Mouse (Mus musculus) gastrocnemius, postnatal 4 days (tissue): ENCODE measurements around the gene Hsd11b2. TPM values are rescaled to one million over a fixed set of nuclear protein-coding genes. Genes with fewer than 3 reads are reported as not detected.

Experiments used
- DNase-seq, 2 experiments: peaks; one replicate each; pipeline ENCODE4 v3.0.0; 2021 to 2022; ENCODE audit warnings: low spot score in 2 of 2, mixed read lengths in 2 of 2
- total RNA-seq, 2 experiments: library from RNA; stranded (reverse); gene quantifications; 2 replicates each; pipeline ENCODE4 v1.2.3; 2021

Hsd11b2 gene
- total RNA-seq, 2 experiments from 2014 or later: 13.3 to 14.8 TPM

DNA sequence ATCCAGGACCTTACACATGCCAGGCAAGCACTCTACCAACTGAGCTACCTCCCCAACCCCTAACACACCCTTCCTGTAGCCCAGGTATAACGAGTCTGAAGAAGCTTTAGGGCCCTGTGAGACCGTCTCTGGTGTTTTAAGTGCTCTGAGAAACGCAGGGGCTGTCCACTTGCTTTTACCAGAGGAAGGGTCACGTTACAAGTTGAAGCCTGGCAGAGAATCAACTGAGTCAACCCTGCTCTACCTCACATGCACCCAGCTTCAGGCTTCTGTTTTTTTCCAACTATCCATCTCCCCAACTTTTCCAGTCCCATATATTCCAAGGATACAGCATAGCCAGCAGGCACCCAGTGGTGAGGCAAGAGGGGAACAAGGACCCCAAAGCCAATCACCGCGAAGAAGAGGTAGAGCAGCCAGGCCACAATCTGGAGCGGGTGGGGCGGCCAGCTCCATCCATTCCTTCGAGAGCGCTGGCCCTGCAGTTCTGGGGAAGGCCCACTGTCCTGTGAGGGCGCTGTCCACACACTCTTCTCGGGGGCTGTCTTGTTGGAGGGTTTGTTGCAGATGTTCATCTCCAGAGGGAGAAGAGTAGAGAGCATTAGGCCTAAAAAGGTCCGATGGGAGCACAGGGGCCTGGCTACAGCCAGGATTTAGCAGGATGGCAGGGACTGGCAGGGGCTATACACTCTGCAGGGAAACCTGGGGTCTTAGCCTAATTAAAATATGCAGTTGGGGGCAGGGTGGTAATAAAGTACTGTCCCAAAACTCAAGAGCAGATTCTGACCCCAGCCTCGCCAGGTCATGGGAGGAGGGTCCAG is 35.1 kb upstream of the Hsd11b2 start:
- DNase-seq: peak in 1 of 2 experiments; percentile 83

DNA sequence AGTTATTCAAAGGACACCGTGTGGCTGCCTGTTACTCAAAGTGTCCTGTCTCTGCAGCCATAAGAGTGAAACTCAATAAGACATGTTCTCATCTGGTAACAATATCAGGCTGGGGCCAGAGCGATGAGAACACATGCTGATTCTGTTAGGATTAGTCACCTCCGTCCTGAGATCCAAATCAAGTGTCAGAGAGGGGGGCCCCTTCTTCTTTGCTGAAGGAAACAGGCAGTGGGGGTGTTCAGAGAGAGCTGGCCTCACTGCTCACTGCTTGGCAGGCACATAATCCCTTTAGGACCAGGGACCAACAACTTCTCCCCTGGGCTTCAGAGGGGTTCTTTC is 34.6 kb upstream of the Hsd11b2 start:
- DNase-seq: peak in 1 of 2 experiments; percentile 53

DNA sequence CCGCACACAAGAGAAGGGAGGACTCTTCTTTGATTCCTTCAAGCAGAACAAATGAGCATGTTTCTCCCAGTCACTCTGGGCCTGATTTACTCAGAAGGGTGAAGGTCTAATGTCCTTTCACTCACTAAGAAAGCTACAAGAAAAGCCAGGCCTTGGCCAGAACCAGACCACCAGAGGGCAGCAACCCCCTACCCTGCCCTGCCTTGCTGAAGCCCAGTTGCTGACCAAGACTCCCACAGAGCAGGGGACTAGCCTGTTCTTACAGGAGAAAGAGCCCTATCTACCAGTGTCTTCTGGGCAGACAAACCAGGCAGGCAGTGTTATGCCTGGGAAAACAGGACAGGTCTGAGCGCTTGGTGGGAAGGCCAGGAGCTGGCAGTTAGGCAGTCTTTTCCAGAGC is 34.2 kb upstream of the Hsd11b2 start:
- peak; percentile 65 to 81 for DNase-seq

DNA sequence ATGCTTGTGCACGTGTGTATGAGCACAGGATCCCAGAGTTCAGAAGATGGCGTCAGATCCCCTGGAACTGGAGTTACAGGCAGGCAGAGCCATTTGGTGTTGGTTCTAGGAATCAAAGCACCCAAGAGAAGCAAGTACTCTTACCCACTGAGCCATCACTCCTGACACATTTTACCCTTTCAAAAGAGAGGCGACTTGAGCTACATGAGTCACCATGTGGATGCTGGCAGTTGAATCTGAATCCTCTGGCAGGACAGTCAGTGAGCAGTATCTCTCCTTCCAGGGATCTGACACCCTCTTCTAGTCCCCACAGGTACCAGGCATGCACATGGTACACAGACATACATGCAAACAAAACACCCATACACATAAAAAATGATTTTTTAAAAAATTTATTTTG is 30.5 kb upstream of the Hsd11b2 start:
- DNase-seq: no peak

DNA sequence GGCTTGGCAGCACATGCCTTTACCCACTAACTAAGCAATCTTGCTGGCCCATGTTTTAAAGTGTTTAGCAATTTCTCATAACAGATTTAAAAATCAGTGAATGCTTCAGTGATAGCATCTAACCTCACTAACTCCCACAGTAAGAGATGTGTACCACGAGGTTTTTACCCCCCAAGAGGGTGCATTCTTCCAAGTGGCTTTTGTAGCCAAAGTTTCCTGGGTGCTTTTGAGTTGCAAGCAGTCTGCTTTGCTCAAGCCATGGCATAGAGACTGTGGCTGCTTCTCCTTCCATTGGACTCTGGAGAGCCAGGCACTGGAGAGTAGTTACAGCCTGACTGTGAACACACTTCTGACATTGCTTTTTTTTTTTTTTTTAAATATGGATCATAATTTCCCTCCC is 29.3 kb upstream of the Hsd11b2 start:
- DNase-seq: no peak

DNA sequence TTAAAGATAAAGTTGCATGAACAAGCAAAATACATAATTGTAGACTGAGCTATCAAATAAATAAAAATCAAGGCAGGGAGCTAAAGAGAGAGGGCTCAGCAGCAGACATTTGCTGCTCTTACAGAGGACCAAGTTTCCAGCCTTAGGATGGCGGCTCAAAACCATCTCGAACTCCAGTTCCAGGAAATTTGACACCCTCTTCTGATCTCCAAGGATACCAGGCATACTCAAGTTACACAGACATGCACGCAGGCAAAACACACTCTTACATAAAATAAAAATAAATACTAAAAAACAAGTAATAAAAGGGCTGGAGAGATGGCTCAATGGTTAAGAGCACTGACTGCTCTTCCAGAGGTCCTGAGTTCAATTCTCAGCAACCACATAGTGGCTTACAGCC is 25.1 kb upstream of the Hsd11b2 start:
- no peak for DNase-seq

DNA sequence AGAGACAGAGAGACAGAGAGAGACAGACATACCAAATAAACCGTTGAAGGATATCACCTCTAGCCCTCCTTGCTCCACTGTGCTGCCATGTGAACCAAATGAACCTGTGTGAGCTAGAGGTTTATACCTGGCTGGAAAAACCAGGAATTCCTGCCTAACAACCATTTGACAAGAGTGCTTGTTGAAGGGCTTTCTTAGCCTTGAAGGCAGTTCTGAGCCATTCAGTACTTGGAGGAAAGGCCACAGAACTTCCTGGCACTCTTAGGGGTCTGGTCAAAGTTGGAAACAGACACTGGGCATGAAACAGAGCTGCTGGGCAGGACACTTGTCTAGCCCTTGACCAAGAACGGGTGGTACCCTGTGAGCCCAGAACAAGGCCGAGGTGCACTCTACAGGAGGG is 24.0 kb upstream of the Hsd11b2 start:
- DNase-seq: no peak

DNA sequence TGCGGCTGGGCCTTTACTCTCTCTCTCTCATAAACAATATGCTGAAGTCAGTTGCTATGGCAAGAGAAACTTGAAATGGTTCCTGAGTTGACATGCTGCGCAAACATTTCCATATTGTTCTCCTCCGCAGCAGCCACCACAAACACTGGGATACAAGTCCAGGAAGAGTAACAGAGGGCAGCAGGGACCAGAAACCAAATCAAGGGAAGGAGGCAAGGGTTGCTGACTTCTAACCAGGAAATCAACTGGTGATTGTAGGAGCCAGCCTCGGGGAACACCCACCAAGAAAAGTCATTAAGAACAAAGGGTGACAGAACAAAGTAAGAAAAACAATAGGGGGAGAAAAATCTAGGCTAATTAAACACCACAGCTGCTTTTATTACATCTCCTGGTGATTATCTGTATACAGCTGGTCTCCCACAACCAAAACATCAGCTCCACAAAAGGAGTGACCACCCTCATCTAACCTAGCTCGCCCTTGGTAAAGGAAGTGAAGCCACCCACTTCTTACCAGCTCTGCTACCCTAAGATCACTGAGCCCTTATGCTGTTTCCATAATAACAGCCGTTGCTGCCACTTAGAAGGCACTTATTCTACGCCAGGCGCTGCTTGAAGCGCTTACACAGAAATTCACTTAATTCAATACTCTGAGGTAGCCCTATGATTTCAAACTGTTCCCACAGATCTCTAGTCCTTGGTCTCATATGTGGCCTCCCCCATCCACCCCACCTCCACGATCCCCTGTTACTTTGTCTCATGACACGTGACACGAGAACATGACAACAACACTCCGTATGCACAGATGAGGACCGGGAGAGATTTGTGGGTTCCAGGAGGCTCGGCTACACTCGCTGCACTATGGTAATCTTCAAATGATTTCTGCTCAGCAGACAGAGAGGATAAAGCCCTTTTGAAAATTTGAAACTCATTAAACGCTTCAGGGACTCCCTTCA is 22.9 kb upstream of the Hsd11b2 start:
- no peak for DNase-seq

DNA sequence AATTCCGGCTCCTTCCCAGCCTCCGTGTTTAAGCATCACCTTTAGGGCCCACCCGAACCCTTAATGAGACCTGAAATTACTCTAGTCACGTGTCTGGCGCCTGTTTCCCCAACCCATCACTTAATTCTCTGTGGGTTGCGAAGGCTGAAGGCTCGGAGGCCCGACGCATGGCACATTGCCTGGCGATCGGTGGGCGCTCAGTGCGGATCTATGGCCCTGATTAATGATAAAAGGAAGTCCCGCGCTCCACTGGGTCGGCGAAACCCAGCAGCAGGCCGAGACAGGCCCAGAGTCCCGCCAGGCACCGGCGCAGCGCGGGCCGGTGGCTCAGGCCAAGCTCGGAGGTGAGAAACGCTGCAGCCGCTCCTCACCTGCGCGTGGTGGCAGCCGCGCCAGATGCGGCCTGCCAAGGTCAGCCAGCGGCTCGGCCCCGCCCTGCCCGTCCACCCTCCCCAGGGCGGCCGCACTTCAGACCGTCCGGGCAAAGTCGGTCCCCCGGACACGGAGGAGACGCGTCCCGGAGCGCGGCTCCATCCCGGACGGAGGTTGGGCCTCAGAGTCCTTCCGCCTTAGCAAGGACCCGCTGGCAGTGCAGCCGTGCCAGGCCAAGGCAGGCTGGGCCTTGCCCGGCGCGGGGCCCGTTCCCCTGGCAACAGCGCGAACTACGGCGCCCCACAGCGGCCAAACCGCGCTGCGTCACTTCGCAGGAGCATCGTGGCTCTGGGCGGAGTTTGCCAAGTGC is 21.9 kb upstream of the Hsd11b2 start, which contains the start of gene Zdhhc1:
TSS of gene Zdhhc1 (minus strand) at position 464 of the 742 bp plus-strand sequence.
- peak; percentile 90 to 92 for DNase-seq

DNA sequence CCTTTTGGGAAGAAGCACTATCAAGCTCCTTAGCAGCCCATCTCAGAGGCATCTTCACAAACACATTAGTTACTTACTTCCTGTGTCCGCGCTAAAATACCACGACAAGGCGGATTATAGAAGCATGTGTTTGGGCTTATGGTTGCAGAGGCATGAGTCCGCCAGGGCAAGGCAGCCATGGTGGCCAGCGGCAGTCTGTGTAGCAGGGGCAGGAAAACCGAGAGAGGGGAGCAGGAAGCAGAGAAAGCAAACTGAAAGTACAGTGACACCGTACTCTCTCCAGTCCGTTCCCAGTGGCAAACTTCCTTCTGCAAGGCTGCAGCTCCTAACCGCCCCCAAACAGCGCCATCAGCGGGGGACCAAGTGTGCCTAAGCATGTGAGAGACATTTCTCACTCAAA is 18.8 kb upstream of the Hsd11b2 start:
- DNase-seq: no peak

DNA sequence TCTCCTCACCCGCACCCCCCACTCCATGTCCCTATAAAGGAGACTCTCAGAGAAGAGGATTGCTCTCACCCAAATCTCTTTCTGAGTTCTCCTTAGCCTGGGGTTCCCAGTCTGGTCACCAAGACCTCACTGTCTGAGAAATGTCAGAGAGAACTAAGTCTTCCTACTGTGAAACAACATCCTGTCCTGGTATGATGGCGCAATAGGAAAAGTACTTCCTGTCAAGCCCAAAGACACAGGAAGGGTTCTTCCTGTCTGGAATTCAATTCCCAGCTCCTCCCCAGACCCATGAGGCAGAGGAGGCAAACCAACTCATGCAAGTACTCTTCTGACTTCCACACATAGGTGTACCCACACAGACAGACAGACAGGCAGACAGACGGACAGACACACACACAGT is 13.9 kb upstream of the Hsd11b2 start:
- DNase-seq: no peak

DNA sequence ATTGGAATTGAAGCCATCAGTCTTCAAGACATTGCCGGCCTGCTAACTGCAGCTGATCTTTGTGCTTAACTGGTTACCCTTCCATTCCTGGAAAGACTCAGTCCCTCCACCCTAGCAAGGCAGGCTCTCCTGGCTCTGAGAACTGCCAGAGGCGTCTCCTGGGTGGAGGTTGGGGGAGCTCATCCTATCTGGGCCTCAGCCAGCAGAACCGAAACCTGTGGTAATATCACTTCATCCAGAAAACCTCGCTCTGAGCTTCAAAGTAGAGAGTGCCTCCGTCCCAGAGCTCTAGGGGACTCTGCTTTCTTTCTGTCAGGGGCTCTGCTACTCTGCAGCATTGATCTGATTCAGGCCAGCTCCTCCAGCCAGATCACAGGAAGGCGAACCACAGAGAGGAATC is 11.6 kb upstream of the Hsd11b2 start:
- no peak for DNase-seq

DNA sequence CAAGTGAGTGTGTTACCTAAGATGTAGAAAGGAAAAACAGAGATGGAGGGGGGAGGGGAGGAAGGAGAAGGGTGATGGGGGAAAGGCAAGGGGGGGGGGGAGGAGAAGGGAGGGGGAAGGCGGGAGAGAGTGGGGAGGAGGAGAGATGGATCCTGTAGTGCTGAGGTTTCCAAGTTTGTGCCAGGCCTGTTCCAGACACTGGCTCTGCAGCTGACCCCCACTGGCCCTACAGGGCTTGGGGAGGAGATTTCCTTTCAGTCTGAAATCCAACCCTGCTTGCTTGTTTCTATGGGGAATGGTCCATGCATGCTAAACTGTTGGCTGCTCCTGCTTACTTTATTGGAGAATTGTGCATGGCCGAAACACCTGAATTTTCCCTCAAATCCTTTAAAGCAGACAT is 9.8 kb upstream of the Hsd11b2 start:
- DNase-seq: no peak

DNA sequence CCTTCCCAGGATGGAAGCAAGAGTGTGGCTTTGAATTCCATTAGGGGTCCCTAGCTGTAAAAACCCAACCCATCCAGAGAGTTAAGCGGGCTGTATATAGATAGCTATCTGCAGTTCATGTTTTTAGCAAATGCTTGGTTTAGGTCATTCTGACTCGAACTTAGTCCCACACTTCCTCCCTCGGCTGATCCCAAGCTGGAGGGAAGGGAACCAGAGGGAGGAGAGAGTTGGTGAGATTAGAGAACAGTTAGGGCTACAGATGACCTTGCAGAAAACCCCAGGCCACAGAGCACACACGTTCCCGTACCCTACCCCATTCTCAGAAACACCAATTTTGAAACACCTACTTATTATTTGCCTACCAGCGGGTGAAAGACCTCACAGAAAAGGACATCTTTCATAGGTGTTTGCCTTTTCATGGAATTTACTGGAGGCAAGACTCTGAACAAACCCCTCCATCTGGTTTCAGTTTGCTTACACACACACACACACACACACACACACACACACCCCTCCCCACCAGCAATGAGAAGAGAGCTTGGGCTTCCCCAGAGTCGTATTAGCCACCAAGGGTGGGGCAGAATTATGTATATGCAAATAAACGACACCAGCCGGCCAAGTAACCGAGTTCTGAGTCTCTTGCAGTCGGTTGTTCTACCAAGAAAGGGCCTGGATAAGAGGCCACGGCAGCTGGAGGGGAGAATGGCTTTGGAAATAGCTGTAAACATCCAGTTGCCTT is 8.4 kb upstream of the Hsd11b2 start:
- no peak for DNase-seq

DNA sequence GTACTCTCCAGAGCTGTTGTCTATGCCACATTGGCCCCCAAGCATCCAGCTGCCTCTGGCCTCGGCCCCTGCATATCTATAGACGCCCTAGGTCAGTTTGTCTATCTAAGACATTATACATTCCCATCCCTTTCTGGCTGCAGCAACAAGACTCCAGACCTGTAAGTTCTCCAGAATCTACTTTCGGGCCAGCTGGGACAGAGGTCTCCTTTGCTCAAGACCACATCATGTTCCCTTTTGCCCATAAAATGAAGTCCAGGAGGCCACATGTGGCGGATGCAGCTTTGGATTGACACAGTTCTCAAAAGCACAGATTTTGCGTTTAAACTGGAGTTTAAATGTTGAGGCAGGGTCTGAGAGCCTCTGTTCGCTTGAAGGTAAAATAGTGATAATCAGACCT is 4.4 kb upstream of the Hsd11b2 start:
- no peak for DNase-seq

DNA sequence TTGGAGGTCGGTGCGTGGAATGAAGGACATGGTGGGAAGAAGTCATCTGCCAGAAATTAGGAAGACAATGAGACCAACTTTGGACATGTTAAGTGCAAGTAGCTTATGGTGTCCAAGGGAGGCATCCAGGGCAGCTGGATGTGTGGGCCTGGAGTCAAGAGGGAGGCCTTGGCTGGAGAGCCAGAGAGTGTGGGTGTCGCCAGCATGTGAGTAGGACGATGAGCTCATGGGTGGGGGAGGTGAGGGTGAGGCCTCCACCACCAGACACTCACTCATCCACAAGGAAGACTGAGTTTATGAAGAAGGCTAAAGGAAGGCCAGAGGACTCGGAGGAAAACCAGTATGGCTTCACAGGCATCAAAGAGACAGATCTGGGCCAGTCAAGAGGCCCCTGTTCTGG is 3.9 kb upstream of the Hsd11b2 start:
- peak in 1 of 2 experiments; percentile 68 for DNase-seq

DNA sequence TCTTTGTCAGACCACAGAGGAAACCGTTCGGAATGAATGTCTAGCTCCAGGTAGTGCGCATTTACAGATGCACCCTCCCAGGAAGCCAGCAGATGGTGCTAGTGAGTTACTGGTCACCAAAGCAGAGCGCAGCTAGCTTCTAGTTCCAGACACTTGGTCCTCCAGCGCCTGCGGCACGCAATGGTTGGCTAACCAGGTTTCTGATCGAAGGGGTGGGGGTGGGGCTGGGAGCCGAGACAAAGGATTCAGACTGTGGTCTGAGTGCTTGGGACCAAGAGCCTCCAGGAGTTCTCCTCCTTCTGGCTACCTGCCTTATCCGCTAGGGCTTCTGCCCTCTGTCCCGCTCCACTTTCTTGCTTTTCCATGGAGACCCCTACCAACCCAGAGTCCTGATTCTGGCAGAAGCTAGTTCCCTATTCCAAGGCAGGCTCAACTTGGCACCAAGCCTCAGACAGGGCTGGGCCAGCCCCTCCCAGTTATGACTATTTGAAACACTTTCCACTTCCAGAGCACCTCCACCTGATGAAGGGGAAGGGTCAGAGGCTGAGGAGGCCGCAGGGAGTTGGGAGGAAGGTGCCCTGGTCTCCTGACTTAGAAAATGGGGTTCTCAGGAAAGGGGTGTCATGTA is 2.4 kb upstream of the Hsd11b2 start:
- peak in 1 of 2 experiments; percentile 78 for DNase-seq

DNA sequence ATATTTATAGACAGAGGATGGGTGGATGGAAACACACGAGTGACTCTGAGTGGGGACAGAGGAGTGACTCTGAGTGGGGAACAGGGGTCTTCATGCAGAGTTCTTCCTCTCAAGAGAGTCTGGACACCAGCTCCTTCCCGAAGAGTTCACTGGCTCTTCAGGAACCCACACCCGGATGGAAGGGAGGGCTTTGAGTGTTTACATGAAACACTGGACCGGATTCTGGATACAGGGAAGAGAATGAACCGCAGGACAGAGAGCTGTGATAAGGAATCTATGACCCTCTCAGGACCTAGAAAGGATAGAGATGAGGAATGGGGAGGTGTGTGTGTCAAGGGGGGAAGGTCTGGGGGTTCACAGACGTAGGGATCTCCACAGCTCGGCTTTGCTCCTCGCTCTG is 1.2 kb upstream of the Hsd11b2 start:
- no peak for DNase-seq

DNA sequence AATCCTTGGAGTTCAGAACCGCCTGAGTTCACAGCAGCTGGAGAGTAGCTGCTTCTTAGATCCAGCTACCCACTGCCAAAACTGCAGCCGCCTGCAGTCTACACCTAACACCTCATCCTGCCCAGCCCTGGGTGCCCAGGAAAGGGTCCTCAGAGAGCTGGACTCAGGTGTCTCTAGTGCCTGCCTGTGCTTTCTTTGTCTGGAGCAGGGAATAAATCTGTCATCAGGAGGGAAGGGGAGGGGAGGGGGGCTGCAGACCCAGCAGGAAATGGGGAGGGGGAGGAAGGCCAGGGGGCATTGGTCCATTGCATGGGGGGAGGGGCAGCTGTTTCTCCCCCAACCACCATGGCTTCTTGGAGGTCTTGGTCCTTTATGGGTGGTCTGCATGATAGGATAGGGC is 1.0 kb downstream of the Hsd11b2 start:
- DNase-seq: no peak

DNA sequence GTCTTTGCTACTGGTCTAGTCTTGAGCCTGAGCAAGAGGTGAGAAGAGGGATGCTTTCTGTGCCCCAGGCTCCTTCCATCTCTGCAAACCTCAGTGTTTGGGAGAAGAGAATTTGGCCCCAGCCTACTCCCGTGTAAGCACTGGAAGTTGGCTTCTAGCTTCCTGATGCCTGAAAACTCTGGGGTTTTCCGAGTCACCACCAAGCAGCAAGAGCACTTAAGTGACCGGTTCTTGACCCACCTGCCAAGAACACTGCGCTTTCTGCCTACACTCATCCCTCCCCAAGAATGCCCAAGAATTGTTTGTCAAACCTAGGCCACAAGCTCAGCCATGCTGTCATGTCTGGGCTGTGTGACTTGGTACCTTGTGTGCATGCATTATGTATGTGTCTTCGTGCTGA is 2.0 kb downstream of the Hsd11b2 start:
- no peak for DNase-seq
